In the genomic region with DNA sequence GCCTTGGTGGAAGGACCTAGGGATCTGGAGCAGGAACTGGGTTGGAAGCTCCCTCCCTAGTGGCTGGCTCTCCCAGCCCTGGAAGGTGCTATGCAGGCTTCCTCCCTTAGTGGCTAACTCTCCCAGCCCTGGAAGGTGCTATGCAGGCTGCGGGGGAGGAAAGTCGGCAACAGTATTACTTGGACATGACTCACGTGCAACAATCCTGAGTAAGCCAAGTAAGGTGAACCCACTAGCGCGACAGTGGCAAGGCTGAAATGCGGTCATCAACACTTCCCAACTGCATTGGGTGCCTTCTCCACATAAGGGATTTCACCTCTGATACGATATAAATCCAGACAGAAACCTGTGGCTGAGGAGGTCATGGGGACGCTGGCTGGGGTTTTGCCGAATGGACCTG, we compare ENCODE assay signal across 18 mouse cellular contexts. TPM values are rescaled to one million over a fixed set of nuclear protein-coding genes. Genes with fewer than 3 reads are reported as not detected.
DNase-seq lines count a peak whose midpoint lies in the region; ATAC-seq and TF ChIP-seq lines count a peak whose summit lies in the region.
"Had no signal": no experiment of that assay in that cellular context is flagged by ENCODE, and none has a peak within 500 bp of the region (broad histone marks: within the 10 kb centered on the region; RNA-seq: fewer than 3 reads in every experiment).

No protein-coding gene starts in this region.

- no peaks in the 10 kb centered on the region for H3K27me3 ChIP-seq in heart, embryonic 10.5 days (ENCODE audit: insufficient read depth, poor library complexity, severe bottlenecking)
- H3K27me3 ChIP-seq in Patski, result no peaks in the 10 kb centered on the region
- H3K27me3 ChIP-seq: forebrain, embryonic 12.5 days; midbrain, embryonic 12.5 days; neural tube, embryonic 15.5 days had no signal

- no peak overlapping the region for H3K27ac ChIP-seq in heart, embryonic 10.5 days
- H3K27ac ChIP-seq: forebrain, embryonic 12.5 days; liver, embryonic 13.5 days; midbrain, embryonic 12.5 days; neural tube, embryonic 15.5 days had no signal

- CTCF ChIA-PET in Patski (lab: Charles Lee), result interaction anchor here (1.3 kb wide), 1 partner anchor 19 kb away, joined by 6 read pairs; no protein-coding TSS in a partner anchor

- no peak for TF ChIP-seq CTCF in Patski (IDR thresholded peaks at IDR 0.05)

- ATAC-seq in frontal cortex, adult (ENCODE audit: low TSS enrichment), result peak; percentile 43; the same call in 1 of the 2 replicates
- peak; percentile 61 for ATAC-seq in Patski
- ATAC-seq: CD4-positive, CD25-positive, alpha-beta regulatory T cell, adult 4 months; inflammation-experienced regulatory T-cells, adult 6 months had no signal

- H3K9me3 ChIP-seq in heart, embryonic 10.5 days, result no peaks in the 10 kb centered on the region
- H3K9me3 ChIP-seq: forebrain, embryonic 12.5 days; G1E; liver, embryonic 13.5 days; midbrain, embryonic 12.5 days; neural tube, embryonic 15.5 days had no signal

- DNase-seq in frontal cortex, adult 2 months (ENCODE audit: extremely low spot score in 1 of 2, low spot score in 1 of 2), result no peak
- DNase-seq in heart, postnatal 4 days, result peak; percentile 45
- no peak for DNase-seq in heart, embryonic 10.5 days (ENCODE audit: low spot score)
- peak; percentile 58 for DNase-seq in 3134 (ENCODE audit: extremely low read depth, insufficient read length, low spot score)
- no peak for DNase-seq in Patski (ENCODE audit: low read depth, low spot score)
- DNase-seq in thymus, postnatal 4 days, result no peak
- DNase-seq in cerebellum, adult 8-10 months, result no peak
- DNase-seq: adrenal gland, adult 8-10 months; cerebellum, postnatal 14 days; liver, embryonic 13.5 days; retina, postnatal 1 day had no signal

- POLR2A ChIA-PET in Patski (lab: Charles Lee), result interaction anchor here (0.6 to 1.2 kb wide), 2 partner anchors 18 to 346 kb away, joined by 4 to 8 read pairs; no protein-coding TSS in a partner anchor

- no peaks in the 10 kb centered on the region for H3K36me3 ChIP-seq in heart, embryonic 10.5 days
- H3K36me3 ChIP-seq: forebrain, embryonic 12.5 days; liver, embryonic 13.5 days; midbrain, embryonic 12.5 days; neural tube, embryonic 15.5 days had no signal

- in situ Hi-C loops in Patski (cut with MboI; ENCODE audit: low pct_unique_long_range_greater_than_20kb), result no loop called here

- 70% methylated on average over 9 of the region's 9 CpGs for WGBS in heart, embryonic 10.5 days

- no peak overlapping the region for H3K4me3 ChIP-seq in heart, embryonic 10.5 days
- H3K4me3 ChIP-seq: forebrain, embryonic 12.5 days; liver, embryonic 13.5 days; midbrain, embryonic 12.5 days; neural tube, embryonic 15.5 days had no signal

- H3K4me1 ChIP-seq in heart, embryonic 10.5 days, result peaks cover 50% of the 10 kb centered on the region

RNA-seq across cellular contexts. Expression of gene Rapgef2, which starts 42.0 kb away (rescaled TPM):
- 52.8 and 60.3 TPM in 2 replicates for polyA plus RNA-seq in frontal cortex, adult 2 months (2012; rRNA removed)
- 10 to 100 TPM; 37.0 to 40.6 TPM for total RNA-seq in heart, postnatal 4 days (2021)
- 4.4 and 4.8 TPM in 2 replicates for polyA plus RNA-seq in heart, embryonic 10.5 days (2016; fragmentation: Nextera tagmentation; extraction: Ambion mirVana)
- polyA plus RNA-seq in Patski (2021), result 19.1 TPM

Comparison
In these comparisons a context has a peak if more than half of its experiments do, and no peak if none do; other contexts are left out.
1. DNase-seq: peak in heart, postnatal 4 days (single experiment) and 3134 (single experiment); none in frontal cortex, adult 2 months (0 of 2), heart, embryonic 10.5 days (single experiment), Patski (single experiment), thymus, postnatal 4 days (single experiment) and cerebellum, adult 8-10 months (single experiment).